Mouse (Mus musculus) liver, embryonic 11.5 days (tissue): ENCODE results near the gene Pdhb. TPM values are rescaled to one million over a fixed set of nuclear protein-coding genes. Genes with fewer than 3 reads are reported as not detected.

ENCODE experiments used
- ATAC-seq: fragments of 200-750 bp; cut with Nextera tagmentation; replicated peaks from 2 replicates; pipeline ENCODE4 v1.8.0; 2017; ENCODE audit warnings: moderate number of reproducible peaks, mild to moderate bottlenecking, moderate TSS enrichment, moderate library complexity; ENCODE audit not compliant: low FRiP score
- DNase-seq: peaks from one replicate; pipeline ENCODE4 v3.0.0-alpha.2; 2017; ENCODE audit warnings: low spot score
- H3K27ac ChIP-seq: fragments of 300-500 bp; sonication (generic); 2 replicates; pipeline ENCODE4 v1.5.1; 2014; ENCODE audit warnings: mild to moderate bottlenecking, low read depth, low read length, control low read depth
- H3K27me3 ChIP-seq: fragments of 300-500 bp; sonication (generic); replicated peaks from 2 replicates; pipeline ENCODE4 v1.6.1; 2014; ENCODE audit warnings: low read length, mixed read lengths; ENCODE audit not compliant: control insufficient read depth, insufficient read depth
- H3K36me3 ChIP-seq: fragments of 300-500 bp; sonication (generic); 2 replicates; pipeline ENCODE4 v1.6.1; 2014; ENCODE audit warnings: mild to moderate bottlenecking, low read length, moderate library complexity, mixed read lengths; ENCODE audit not compliant: control insufficient read depth, insufficient read depth
- H3K4me1 ChIP-seq: fragments of 300-500 bp; sonication (generic); replicated peaks from 2 replicates; pipeline ENCODE4 v1.6.1; 2014; ENCODE audit warnings: low read length, mixed read lengths; ENCODE audit not compliant: control insufficient read depth, insufficient read depth
- H3K4me2 ChIP-seq: fragments of 300-500 bp; sonication (generic); 2 replicates; pipeline ENCODE4 v1.6.1; 2014; ENCODE audit warnings: mild to moderate bottlenecking, control low read depth, moderate library complexity
- H3K4me3 ChIP-seq: fragments of 300-500 bp; sonication (generic); 2 replicates; pipeline ENCODE4 v1.5.1; 2014; ENCODE audit warnings: low read depth, low read length, control low read depth
- H3K9ac ChIP-seq: fragments of 300-500 bp; sonication (generic); 2 replicates; pipeline ENCODE4 v1.6.1; 2014; ENCODE audit warnings: low read depth, low read length, control low read depth
- H3K9me3 ChIP-seq: fragments of 300-500 bp; sonication (generic); 2 replicates; pipeline ENCODE4 v1.6.1; 2016; ENCODE audit warnings: low read length, inconsistent platforms, mixed read lengths; ENCODE audit not compliant: control insufficient read depth
- WGBS: fragments of 180-500 bp; shearing (Covaris S2); extraction: QIAGEN DNeasy Blood & Tissue Kit; methylation state at CpG from one replicate; pipeline ENCODE4 v1.1.7; 2014; 5-methylcytosine and 5-hydroxymethylcytosine counted together
- polyA plus RNA-seq: library from polyadenylated mRNA; unstranded; fragments of >200 nt; fragmentation: Nextera tagmentation; extraction: Ambion mirVana; gene quantifications from 2 replicates; pipeline ENCODE4 v1.2.1, GENCODE M21; 2014

Pdhb gene
- 196 and 210 TPM in 2 replicates for polyA plus RNA-seq

- WGBS, result under 1% methylated on average over 62 of the region's 64 CpGs
- peak within 1 kb of the TSS; percentile 96 for H3K9ac ChIP-seq
- peak; percentile 98 for ATAC-seq
- peak; percentile 95 for DNase-seq
- peak within 1 kb of the TSS; percentile 84 for H3K27ac ChIP-seq
- peak within 1 kb of the TSS; percentile 80 for H3K4me2 ChIP-seq
- no peaks in the 10 kb centered on the region for H3K27me3 ChIP-seq
- peak within 1 kb of the TSS; percentile 90 for H3K4me3 ChIP-seq
- peaks cover 5% of the 10 kb centered on the region for H3K4me1 ChIP-seq
- peaks cover 2% of the 10 kb centered on the region; the same call in 1 of the 2 replicates for H3K36me3 ChIP-seq
- H3K9me3 ChIP-seq, result no peaks in the 10 kb centered on the region
These were observed at the start of gene Pdhb for GRCm38 (mm10) chr14:8172507-8173410. Gene Pdhb, minus strand, starts transcription at chr14:8173025.

DNA sequence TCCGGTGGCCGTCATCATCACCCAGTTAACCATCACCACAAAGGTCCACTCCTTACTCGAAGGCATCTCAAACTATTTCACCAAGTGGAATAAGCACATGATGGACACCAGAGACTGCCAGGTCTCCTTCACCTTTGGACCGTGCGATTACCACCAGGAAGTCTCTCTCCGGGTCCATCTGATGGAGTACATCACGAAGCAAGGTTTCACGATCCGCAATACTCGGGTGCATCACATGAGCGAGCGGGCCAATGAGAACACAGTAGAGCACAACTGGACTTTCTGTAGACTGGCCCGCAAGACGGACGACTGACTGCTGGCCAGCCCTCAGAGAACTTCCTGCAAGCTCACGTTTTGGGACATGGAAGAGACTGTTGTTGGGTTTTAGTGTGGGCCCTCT lies 49.7 kb upstream of the Pdhb start:
- Histone ChIP-seq H3K4me3 (no peak overlapping the region), H3K36me3 (peaks cover 4% of the 10 kb centered on the region; the same call in 1 of the 2 replicates), H3K9ac (no peak overlapping the region), H3K27ac (no peak overlapping the region), H3K4me2 (no peak overlapping the region), H3K9me3 (no peaks in the 10 kb centered on the region), H3K27me3 (no peaks in the 10 kb centered on the region), H3K4me1 (peaks cover 3% of the 10 kb centered on the region; the same call in 1 of the 2 replicates)
- WGBS, result 96% methylated on average over 16 of the region's 16 CpGs
- no peak for ATAC-seq
- DNase-seq, result peak; percentile 16

- no peak overlapping the region for H3K9ac ChIP-seq
- H3K4me1 ChIP-seq, result peaks cover 7% of the 10 kb centered on the region; the same call in 1 of the 2 replicates
- H3K4me2 ChIP-seq, result no peak overlapping the region
- no peaks in the 10 kb centered on the region; the same call in 1 of the 2 replicates for H3K27me3 ChIP-seq
- H3K4me3 ChIP-seq, result no peak overlapping the region
- ATAC-seq (0 out of 2 replicates have a peak, but pooled peaks have one; percentile 35), DNase-seq (no peak)
- peaks cover 4% of the 10 kb centered on the region; the same call in 1 of the 2 replicates for H3K36me3 ChIP-seq
- no peaks in the 10 kb centered on the region for H3K9me3 ChIP-seq
- no peak overlapping the region for H3K27ac ChIP-seq
- 77% methylated on average over 2 of the region's 2 CpGs for WGBS
These were observed 48.1 kb upstream of the Pdhb start for GRCm38 (mm10) chr14:8220912-8221311.

- H3K27me3 ChIP-seq, result no peaks in the 10 kb centered on the region; the same call in 1 of the 2 replicates
- no peak overlapping the region for H3K4me2 ChIP-seq
- H3K9me3 ChIP-seq, result no peaks in the 10 kb centered on the region
- peaks cover 11% of the 10 kb centered on the region; the same call in 1 of the 2 replicates for H3K4me1 ChIP-seq
- H3K27ac ChIP-seq, result no peak overlapping the region
- H3K9ac ChIP-seq, result no peak overlapping the region
- DNase-seq, result no peak
- peaks cover 4% of the 10 kb centered on the region; the same call in 1 of the 2 replicates for H3K36me3 ChIP-seq
- H3K4me3 ChIP-seq, result no peak overlapping the region
- no peak for ATAC-seq
- 63% methylated on average over 7 of the region's 7 CpGs for WGBS
These were observed 47.5 kb upstream of the Pdhb start for GRCm38 (mm10) chr14:8220306-8220705.

- H3K4me1 ChIP-seq, result peaks cover 11% of the 10 kb centered on the region; the same call in 1 of the 2 replicates
- DNase-seq (no peak), ATAC-seq (no peak)
- H3K27me3 ChIP-seq, result no peaks in the 10 kb centered on the region; the same call in 1 of the 2 replicates
- peaks cover 4% of the 10 kb centered on the region; the same call in 1 of the 2 replicates for H3K36me3 ChIP-seq
- WGBS, result 84% methylated on average over 11 of the region's 11 CpGs
- H3K4me3 ChIP-seq, result no peak overlapping the region
- H3K4me2 ChIP-seq, result no peak overlapping the region
- no peaks in the 10 kb centered on the region for H3K9me3 ChIP-seq
- no peak overlapping the region for H3K27ac ChIP-seq
- H3K9ac ChIP-seq, result no peak overlapping the region
These were observed 47.1 kb upstream of the Pdhb start for GRCm38 (mm10) chr14:8219876-8220275.

- Histone ChIP-seq H3K27ac (no peak overlapping the region), H3K9ac (no peak overlapping the region), H3K4me3 (no peak overlapping the region), H3K27me3 (no peaks in the 10 kb centered on the region; the same call in 1 of the 2 replicates), H3K4me2 (no peak overlapping the region), H3K36me3 (peaks cover 4% of the 10 kb centered on the region; the same call in 1 of the 2 replicates), H3K4me1 (peaks cover 10% of the 10 kb centered on the region; the same call in 1 of the 2 replicates), H3K9me3 (no peaks in the 10 kb centered on the region)
- 56% methylated on average over 10 of the region's 10 CpGs for WGBS
- DNase-seq (no peak), ATAC-seq (no peak)
These were observed 46.0 kb upstream of the Pdhb start for GRCm38 (mm10) chr14:8218730-8219380.

GRCm38 (mm10) chr14:8218238-8218637 lies 45.4 kb upstream of the Pdhb start:
- peaks cover 8% of the 10 kb centered on the region; the same call in 1 of the 2 replicates for H3K4me1 ChIP-seq
- 70% methylated on average over 7 of the region's 7 CpGs for WGBS
- H3K36me3 ChIP-seq, result peaks cover 4% of the 10 kb centered on the region; the same call in 1 of the 2 replicates
- H3K27ac ChIP-seq, result no peak overlapping the region
- H3K4me2 ChIP-seq, result no peak overlapping the region
- H3K4me3 ChIP-seq, result no peak overlapping the region
- ATAC-seq (no peak), DNase-seq (no peak)
- no peaks in the 10 kb centered on the region; the same call in 1 of the 2 replicates for H3K27me3 ChIP-seq
- H3K9ac ChIP-seq, result no peak overlapping the region
- H3K9me3 ChIP-seq, result no peaks in the 10 kb centered on the region

GRCm38 (mm10) chr14:8216100-8216499 lies 43.3 kb upstream of the Pdhb start:
- DNase-seq, result no peak
- no peaks in the 10 kb centered on the region for H3K36me3 ChIP-seq
- no peaks in the 10 kb centered on the region; the same call in 1 of the 2 replicates for H3K27me3 ChIP-seq
- WGBS, result 57% methylated on average over 5 of the region's 5 CpGs
- H3K9me3 ChIP-seq, result no peaks in the 10 kb centered on the region
- no peak overlapping the region for H3K27ac ChIP-seq
- H3K4me2 ChIP-seq, result peak overlapping the region; percentile 94
- ATAC-seq, result no peak
- no peak overlapping the region for H3K9ac ChIP-seq
- no peak overlapping the region for H3K4me3 ChIP-seq
- peaks cover 8% of the 10 kb centered on the region; the same call in 1 of the 2 replicates for H3K4me1 ChIP-seq
